Mouse (Mus musculus) testis, adult 2 months (tissue): ENCODE results near the gene S100a6.

Experiments used
- CTCF ChIP-seq: fragments of 200-500 bp; IDR thresholded peaks from 2 replicates; pipeline ENCODE4 v1.5.1; 2012; ENCODE audit warnings: low read depth, mild to moderate bottlenecking, inconsistent platforms, low read length, moderate library complexity; ENCODE audit not compliant: control insufficient read depth, insufficient read depth, insufficient replicate concordance
- POLR2A ChIP-seq: fragments of 200-500 bp; IDR thresholded peaks from 2 replicates; pipeline ENCODE4 v1.6.1; 2012; ENCODE audit warnings: low read depth, mild to moderate bottlenecking, inconsistent platforms, low read length, moderate library complexity; ENCODE audit not compliant: control insufficient read depth

- no peak for TF ChIP-seq CTCF
- TF ChIP-seq POLR2A: no peak
Observed at GRCm38 (mm10) chr3:90596810-90597209, 15.9 kb upstream of the S100a6 start.
